Mouse (Mus musculus) kidney, adult 2 months (tissue): ENCODE results near the gene Syt1. TPM values are rescaled to one million over a fixed set of nuclear protein-coding genes. Genes with fewer than 3 reads are reported as not detected.
A peak's percentile ranks its signal among the peaks of the same experiment; 100 is the strongest.

Source experiments
- DNase-seq: peaks from one replicate; pipeline ENCODE4 v3.0.0; 2021
- H3K27ac ChIP-seq: fragments of 200-500 bp; 2 replicates; pipeline ENCODE4 v1.5.1; 2012; ENCODE audit warnings: low read depth, low read length, control low read depth, inconsistent platforms; ENCODE audit not compliant: insufficient read depth
- H3K27me3 ChIP-seq: fragments of 200-500 bp; replicated peaks from 2 replicates; pipeline ENCODE4 v1.6.1; 2012; ENCODE audit warnings: mild to moderate bottlenecking, moderate library complexity, low read length, inconsistent platforms; ENCODE audit not compliant: control insufficient read depth, insufficient read depth
- H3K36me3 ChIP-seq: fragments of 200-500 bp; 2 replicates; pipeline ENCODE4 v1.6.1; 2012; ENCODE audit warnings: mild to moderate bottlenecking, moderate library complexity, low read length, inconsistent platforms; ENCODE audit not compliant: control insufficient read depth, insufficient read depth
- H3K4me1 ChIP-seq: fragments of 200-500 bp; 2 replicates; pipeline ENCODE4 v1.6.1; 2011; ENCODE audit warnings: low read length; ENCODE audit not compliant: control insufficient read depth, insufficient read depth
- H3K4me3 ChIP-seq: fragments of 200-500 bp; 2 replicates; pipeline ENCODE4 v1.5.1; 2011; ENCODE audit warnings: mild to moderate bottlenecking, low read depth, low read length, control low read depth; ENCODE audit not compliant: insufficient read depth
- CTCF ChIP-seq: fragments of 200-500 bp; conservative IDR thresholded peaks from 2 replicates; pipeline ENCODE4 v1.5.1; 2011; ENCODE audit warnings: low read depth, mild to moderate bottlenecking, control low read depth, low read length, moderate library complexity, mixed read lengths; ENCODE audit not compliant: insufficient read depth, insufficient read length
- POLR2A ChIP-seq: fragments of 200-500 bp; IDR thresholded peaks from one replicate; pipeline ENCODE4 v1.6.1; 2011; ENCODE audit warnings: low read depth, low read length, control low read depth
- whole genome bisulfite sequencing: fragments of 180-500 bp; shearing (Covaris S2); methylation state at CpG from one replicate; pipeline ENCODE4 v1.1.7; 2018; 5-methylcytosine and 5-hydroxymethylcytosine counted together
- polyA plus RNA-seq: library from polyadenylated mRNA; depleted of rRNA; stranded (reverse); fragments of >200 nt; gene quantifications from 2 replicates; pipeline ENCODE4 v1.2.3, GENCODE M21; 2012

Gene Syt1
- polyA plus RNA-seq, 1 experiment: 1.0 TPM

DNA sequence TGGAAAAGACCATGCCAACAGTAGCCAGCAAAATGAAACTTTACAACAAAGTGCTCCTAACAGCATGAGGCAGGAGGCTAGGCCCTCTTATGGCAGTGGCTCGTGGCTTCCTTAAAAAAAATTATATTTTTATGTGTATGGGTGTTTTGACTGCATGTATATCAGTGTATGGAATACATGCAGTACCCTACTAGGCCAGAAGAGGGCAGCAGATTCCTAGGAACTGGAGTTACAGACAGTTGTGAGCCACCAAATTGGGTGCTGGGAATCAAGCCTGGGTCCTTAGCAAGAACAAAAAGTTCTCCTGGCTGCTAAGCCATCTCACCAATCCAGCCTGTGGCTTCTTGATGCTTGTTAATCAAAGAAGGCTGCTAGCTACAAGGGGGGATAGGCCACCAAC, 413.4 kb downstream of the Syt1 start:
- no peak overlapping the region for H3K27ac ChIP-seq
- 91% methylated on average over 1 of the region's 1 CpGs for whole genome bisulfite sequencing
- H3K27me3 ChIP-seq: no peaks in the 10 kb centered on the region
- H3K4me1 ChIP-seq: no peaks in the 10 kb centered on the region
- no peak overlapping the region for H3K4me3 ChIP-seq
- no peaks in the 10 kb centered on the region for H3K36me3 ChIP-seq
- no peak for DNase-seq
- TF ChIP-seq CTCF: 0 out of 2 replicates have a peak, but pooled peaks have one; percentile 7
- TF ChIP-seq POLR2A: no peak

DNA sequence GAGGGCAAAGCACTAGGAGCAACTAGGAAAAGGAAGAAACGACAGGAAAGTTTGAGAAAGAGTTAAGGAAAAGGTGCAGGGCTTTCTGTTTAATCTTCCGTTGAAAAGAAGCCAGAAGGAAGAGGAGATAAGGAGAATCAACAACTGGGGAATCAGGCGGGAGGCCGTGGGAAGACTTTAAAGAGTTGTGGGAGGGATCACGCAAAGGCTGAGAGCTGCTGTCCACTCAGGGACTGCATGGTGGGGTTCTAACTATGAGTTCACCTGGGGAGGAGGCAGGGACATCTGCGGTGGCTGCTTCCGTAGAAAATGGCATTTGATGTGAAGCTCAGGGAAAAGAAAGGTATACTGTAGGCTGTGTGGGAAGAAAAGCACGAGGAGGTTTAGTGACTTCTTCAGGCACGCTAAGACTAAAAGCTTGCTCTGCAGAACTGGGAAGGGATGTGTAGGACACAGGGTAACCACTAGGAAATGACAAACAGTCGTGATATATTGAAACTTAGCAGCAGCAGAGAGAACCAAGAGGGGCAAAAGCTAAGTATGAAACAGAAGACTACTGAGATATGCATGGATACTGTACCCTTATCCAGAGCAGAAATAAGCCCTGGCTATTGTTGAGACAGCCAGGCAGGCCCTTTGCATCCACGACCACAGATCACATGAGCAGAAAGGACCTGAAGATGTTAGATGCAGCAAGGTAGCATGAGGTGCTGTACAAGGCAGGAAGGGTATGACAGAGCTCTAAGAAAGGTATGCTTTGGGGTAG, 414.4 kb downstream of the Syt1 start:
- no peaks in the 10 kb centered on the region for H3K27me3 ChIP-seq
- WGBS: 56% methylated on average over 11 of the region's 11 CpGs
- no peaks in the 10 kb centered on the region for H3K4me1 ChIP-seq
- DNase-seq: no peak
- no peak for TF ChIP-seq POLR2A
- no peak for TF ChIP-seq CTCF
- no peak overlapping the region for H3K27ac ChIP-seq
- H3K4me3 ChIP-seq: no peak overlapping the region
- no peaks in the 10 kb centered on the region for H3K36me3 ChIP-seq

DNA sequence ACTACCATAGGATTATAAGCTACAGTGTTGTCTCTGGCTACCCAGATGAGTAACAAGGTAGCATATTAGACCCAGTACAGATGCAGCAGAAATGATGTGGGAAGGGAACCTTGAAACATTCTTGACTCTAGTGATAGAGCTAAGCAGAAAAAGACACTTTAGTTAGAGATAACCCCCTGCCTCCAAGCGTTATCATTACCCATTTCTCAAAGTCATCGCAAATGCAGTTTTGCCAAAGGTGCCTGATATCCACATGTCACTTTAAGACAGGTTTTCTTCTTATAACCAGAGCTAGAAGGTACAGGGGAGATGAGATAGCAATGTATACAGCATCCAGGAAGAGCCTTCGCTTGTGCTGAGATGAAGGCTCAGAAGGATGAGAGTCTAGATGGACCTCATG, 421.4 kb downstream of the Syt1 start:
- 96% methylated on average over 3 of the region's 3 CpGs for WGBS
- H3K27ac ChIP-seq: no peak overlapping the region
- H3K36me3 ChIP-seq: no peaks in the 10 kb centered on the region
- no peaks in the 10 kb centered on the region for H3K4me1 ChIP-seq
- no peak for TF ChIP-seq POLR2A
- TF ChIP-seq CTCF: no peak
- H3K4me3 ChIP-seq: no peak overlapping the region
- H3K27me3 ChIP-seq: no peaks in the 10 kb centered on the region
- no peak for DNase-seq

DNA sequence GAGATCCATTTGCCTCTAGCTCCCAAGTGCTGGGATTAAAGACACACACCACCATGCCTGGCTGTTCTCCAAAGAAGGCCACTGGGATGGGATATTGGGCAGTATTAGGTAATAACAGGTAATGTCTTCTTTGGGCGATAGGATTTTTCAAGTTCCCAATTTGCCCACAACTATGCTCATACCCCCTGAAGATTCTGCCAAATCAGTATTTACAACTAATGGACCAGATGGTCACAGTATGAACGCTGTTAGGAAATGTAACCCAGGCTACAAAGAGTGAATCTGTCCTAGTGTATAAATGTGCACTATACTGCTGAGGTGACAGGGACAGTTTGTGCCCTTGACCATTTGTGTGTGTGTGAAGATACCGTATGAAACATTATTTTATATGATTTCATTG, 421.9 kb downstream of the Syt1 start:
- no peaks in the 10 kb centered on the region for H3K27me3 ChIP-seq
- WGBS: 91% methylated on average over 3 of the region's 3 CpGs

DNA sequence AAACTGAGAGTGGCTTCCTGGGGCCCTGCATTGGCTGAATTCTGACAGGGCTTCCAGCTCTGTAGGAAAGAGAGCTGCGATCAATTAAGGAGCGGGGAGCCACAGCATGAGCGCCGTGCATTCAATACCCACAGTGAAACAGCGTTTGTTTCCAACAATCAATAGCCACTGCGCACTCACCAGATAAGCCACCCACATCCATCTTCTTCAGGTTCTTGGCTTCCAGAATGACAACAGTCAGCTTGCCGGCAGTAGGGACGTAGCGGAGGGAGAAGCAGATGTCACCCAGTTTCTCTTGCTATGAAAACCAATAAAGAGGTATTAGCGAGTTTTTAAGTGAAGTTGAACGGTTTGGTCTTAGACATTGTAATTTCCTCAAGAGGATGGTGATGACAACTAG, 427.1 kb downstream of the Syt1 start:
- Histone ChIP-seq H3K36me3 (no peaks in the 10 kb centered on the region), H3K4me3 (no peak overlapping the region), H3K27me3 (no peaks in the 10 kb centered on the region), H3K27ac (no peak overlapping the region), H3K4me1 (no peaks in the 10 kb centered on the region)
- TF ChIP-seq POLR2A (no peak), CTCF (no peak)
- DNase-seq: no peak
- 90% methylated on average over 11 of the region's 11 CpGs for WGBS

More for the DNA sequence above, 421.9 kb downstream of the Syt1 start:
- no peaks in the 10 kb centered on the region for H3K4me1 ChIP-seq
- no peak for DNase-seq
- no peak overlapping the region for H3K27ac ChIP-seq
- no peak for TF ChIP-seq CTCF
- TF ChIP-seq POLR2A: no peak
- no peak overlapping the region for H3K4me3 ChIP-seq
- no peaks in the 10 kb centered on the region for H3K36me3 ChIP-seq

DNA sequence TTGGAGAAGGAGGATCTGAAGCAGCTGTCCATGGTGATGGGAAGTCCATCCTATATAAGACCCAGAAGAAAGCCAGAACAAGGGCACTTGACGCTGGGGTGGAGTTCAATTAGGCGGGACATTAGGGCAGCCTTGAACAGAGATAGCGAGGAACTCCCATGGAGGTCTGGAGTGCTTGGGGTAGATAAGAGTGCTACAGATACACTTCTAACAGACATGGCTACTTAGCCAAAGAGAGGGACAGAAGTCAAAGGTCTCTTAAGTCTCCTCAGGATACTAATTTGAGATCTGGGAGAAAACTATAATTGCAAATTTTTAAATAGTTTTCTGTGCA, 428.4 kb downstream of the Syt1 start:
- TF ChIP-seq CTCF (no peak), POLR2A (no peak)
- H3K4me3 ChIP-seq: no peak overlapping the region
- H3K27me3 ChIP-seq: no peaks in the 10 kb centered on the region
- H3K36me3 ChIP-seq: no peaks in the 10 kb centered on the region
- 96% methylated on average over 3 of the region's 3 CpGs for WGBS
- no peak for DNase-seq
- H3K4me1 ChIP-seq: no peaks in the 10 kb centered on the region
- H3K27ac ChIP-seq: no peak overlapping the region

DNA sequence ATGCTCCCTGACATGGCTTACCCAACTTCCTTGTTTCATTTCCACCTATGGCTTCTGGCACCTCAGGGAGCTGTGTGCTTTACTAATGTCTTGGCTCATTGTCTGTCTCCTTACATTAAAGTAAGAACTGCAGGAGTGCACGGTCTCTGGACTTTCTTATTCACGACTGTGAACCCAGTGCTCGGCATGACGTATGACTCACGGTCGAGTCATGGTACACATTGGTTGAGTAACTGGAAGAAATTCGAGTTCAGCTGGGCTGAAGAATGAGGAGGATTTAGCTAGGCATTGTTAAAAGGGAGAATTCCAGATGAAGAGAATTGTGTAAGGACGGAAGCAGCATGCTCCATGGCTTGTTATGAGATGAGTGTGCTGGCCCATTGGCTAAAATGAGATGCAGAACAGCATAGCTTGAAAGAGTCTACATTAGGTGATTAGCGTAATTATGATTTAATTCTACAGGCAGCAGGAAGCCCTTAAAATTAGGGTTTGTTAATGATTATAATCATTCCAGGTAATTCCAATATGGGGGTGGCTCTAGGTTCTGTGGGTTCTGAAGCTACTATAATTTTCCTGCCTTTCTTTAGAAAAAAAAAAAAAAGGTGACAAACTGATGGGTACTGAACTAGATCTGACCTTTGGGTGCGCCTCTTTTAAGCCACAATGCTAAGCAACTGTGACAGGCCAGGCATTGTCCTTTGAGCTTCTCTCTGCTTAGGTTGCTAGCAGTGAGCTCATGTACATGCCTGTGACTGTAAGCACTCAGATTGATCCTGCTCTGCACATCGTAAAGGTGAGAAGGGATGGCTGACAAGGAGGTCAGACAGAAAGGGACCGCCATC, 429.0 kb downstream of the Syt1 start:
- WGBS: 73% methylated on average over 12 of the region's 12 CpGs
- TF ChIP-seq CTCF (no peak), POLR2A (no peak)
- H3K36me3 ChIP-seq: no peaks in the 10 kb centered on the region
- no peaks in the 10 kb centered on the region for H3K27me3 ChIP-seq
- H3K27ac ChIP-seq: no peak overlapping the region
- no peak overlapping the region for H3K4me3 ChIP-seq
- DNase-seq: no peak
- no peaks in the 10 kb centered on the region for H3K4me1 ChIP-seq
